Mouse (Mus musculus): ENCODE data around the gene Zfp146. TPM values are rescaled to one million over a fixed set of nuclear protein-coding genes. Genes with fewer than 3 reads are reported as not detected.
"Not testable (repeated sequence)": the region's sequence is repeated elsewhere in the genome, so short reads cannot be mapped to it uniquely, and the experiment has no call there.

Zfp146 gene
- polyA plus RNA-seq, 1 experiment from 2014 or later: 8.0 TPM

GRCm38 (mm10) chr7:30121308-30122187 lies 48.0 kb downstream of the Zfp146 start, which contains the start of gene Zfp382:
TSS of gene Zfp382 (plus strand) at chr7:30121942.
- no peaks in the 10 kb centered on the region for H3K9me3 ChIP-seq (ENCODE audit: control insufficient read depth, low read length)
- peak within 1 kb of the TSS; percentile 84 for H3K9ac ChIP-seq (ENCODE audit: low read depth, low read length)
- peak within 1 kb of the TSS; percentile 89 for H3K4me2 ChIP-seq (ENCODE audit: low read length)
- peaks cover 8% of the 10 kb centered on the region for H3K4me1 ChIP-seq (ENCODE audit: control insufficient read depth, insufficient read depth, low read depth, low read length)
- H3K36me3 ChIP-seq (ENCODE audit: control insufficient read depth, insufficient read depth, low read length): peaks cover 2% of the 10 kb centered on the region; the same call in 1 of the 2 replicates
- peak within 1 kb of the TSS; percentile 66 for H3K4me3 ChIP-seq (ENCODE audit: low read length)
- under 1% methylated on average over 61 of the region's 61 CpGs for WGBS
- no peaks in the 10 kb centered on the region for H3K27me3 ChIP-seq (replicated peaks; ENCODE audit: control insufficient read depth, insufficient read depth, low read length)
- peak; percentile 98 for ATAC-seq
- H3K27ac ChIP-seq (ENCODE audit: low read depth, low read length): peak within 1 kb of the TSS; percentile 87

GRCm38 (mm10) chr7:30117935-30118334 lies 51.6 kb downstream of the Zfp146 start:
- not testable (repeated sequence) for H3K27me3 ChIP-seq (replicated peaks; ENCODE audit: control insufficient read depth, insufficient read depth, low read length); ATAC-seq; H3K36me3 ChIP-seq (ENCODE audit: control insufficient read depth, insufficient read depth, low read length); H3K4me2 ChIP-seq (ENCODE audit: low read length); H3K4me1 ChIP-seq (ENCODE audit: control insufficient read depth, insufficient read depth, low read depth, low read length); H3K4me3 ChIP-seq (ENCODE audit: low read length); H3K9me3 ChIP-seq (ENCODE audit: control insufficient read depth, low read length); H3K27ac ChIP-seq (ENCODE audit: low read depth, low read length); H3K9ac ChIP-seq (ENCODE audit: low read depth, low read length)
- 95% methylated on average over 12 of the region's 12 CpGs for WGBS

GRCm38 (mm10) chr7:30116076-30116475 lies 53.5 kb downstream of the Zfp146 start:
- Histone ChIP-seq H3K9me3 (ENCODE audit: control insufficient read depth, low read length) (peaks cover 6% of the 10 kb centered on the region; the same call in 1 of the 2 replicates), H3K27ac (ENCODE audit: low read depth, low read length) (no peak overlapping the region), H3K4me2 (ENCODE audit: low read length) (no peak overlapping the region), H3K9ac (ENCODE audit: low read depth, low read length) (no peak overlapping the region), H3K4me3 (ENCODE audit: low read length) (no peak overlapping the region), H3K27me3 (replicated peaks; ENCODE audit: control insufficient read depth, insufficient read depth, low read length) (no peaks in the 10 kb centered on the region), H3K4me1 (ENCODE audit: control insufficient read depth, insufficient read depth, low read depth, low read length) (no peaks in the 10 kb centered on the region), H3K36me3 (ENCODE audit: control insufficient read depth, insufficient read depth, low read length) (no peaks in the 10 kb centered on the region)
- 98% methylated on average over 5 of the region's 5 CpGs for WGBS
- no peak for ATAC-seq

Other genes with a start within 250 kb of the Zfp146 start
- gene Zfp74, start 215.7 kb downstream of the Zfp146 start, polyA plus RNA-seq (2015; fragmentation: Nextera tagmentation; extraction: Ambion mirVana): 20.7 and 23.3 TPM in 2 replicates
- gene Zfp568, start 185.8 kb downstream of the Zfp146 start, polyA plus RNA-seq (2015; fragmentation: Nextera tagmentation; extraction: Ambion mirVana): 3.5 and 4.0 TPM in 2 replicates
- 10.7 and 11.9 TPM in 2 replicates for gene Zfp14, start 118.4 kb downstream of the Zfp146 start, polyA plus RNA-seq (2015; fragmentation: Nextera tagmentation; extraction: Ambion mirVana)
- gene Zfp82, start 96.8 kb downstream of the Zfp146 start, polyA plus RNA-seq (2015; fragmentation: Nextera tagmentation; extraction: Ambion mirVana): 11.6 and 13.8 TPM in 2 replicates
- 0.80 and 1.5 TPM in 2 replicates for gene Gm26920, start 79.3 kb downstream of the Zfp146 start, polyA plus RNA-seq (2015; fragmentation: Nextera tagmentation; extraction: Ambion mirVana)
- gene Zfp566, start 79.2 kb downstream of the Zfp146 start, polyA plus RNA-seq (2015; fragmentation: Nextera tagmentation; extraction: Ambion mirVana): 14.4 and 14.9 TPM in 2 replicates
- 69.0 and 75.5 TPM in 2 replicates for gene Zfp260, start 75.0 kb downstream of the Zfp146 start, polyA plus RNA-seq (2015; fragmentation: Nextera tagmentation; extraction: Ambion mirVana)
- 23.7 and 26.9 TPM in 2 replicates for gene Zfp382, start 47.8 kb downstream of the Zfp146 start, polyA plus RNA-seq (2015; fragmentation: Nextera tagmentation; extraction: Ambion mirVana)
- 5.6 and 6.8 TPM in 2 replicates for gene Cox7a1, start 14.4 kb upstream of the Zfp146 start, polyA plus RNA-seq (2015; fragmentation: Nextera tagmentation; extraction: Ambion mirVana)
- 86.0 and 94.7 TPM in 2 replicates for gene Capns1, start 29.1 kb upstream of the Zfp146 start, polyA plus RNA-seq (2015; fragmentation: Nextera tagmentation; extraction: Ambion mirVana)
- gene Polr2i, start 62.2 kb upstream of the Zfp146 start, polyA plus RNA-seq (2015; fragmentation: Nextera tagmentation; extraction: Ambion mirVana): 168 and 175 TPM in 2 replicates
- 465 and 500 TPM in 2 replicates for gene Tbcb, start 62.5 kb upstream of the Zfp146 start, polyA plus RNA-seq (2015; fragmentation: Nextera tagmentation; extraction: Ambion mirVana)
- not detected in 2 replicates for gene Ovol3, start 66.0 kb upstream of the Zfp146 start, polyA plus RNA-seq (2015; fragmentation: Nextera tagmentation; extraction: Ambion mirVana)
- 0.66 and 0.86 TPM in 2 replicates for gene Thap8, start 110.3 kb upstream of the Zfp146 start, polyA plus RNA-seq (2015; fragmentation: Nextera tagmentation; extraction: Ambion mirVana)
- gene Wdr62, start 110.7 kb upstream of the Zfp146 start, polyA plus RNA-seq (2015; fragmentation: Nextera tagmentation; extraction: Ambion mirVana): 3.9 and 5.6 TPM in 2 replicates
- gene Clip3, start 122.0 kb upstream of the Zfp146 start, polyA plus RNA-seq (2015; fragmentation: Nextera tagmentation; extraction: Ambion mirVana): 96.5 and 138 TPM in 2 replicates
- gene Alkbh6, start 139.0 kb upstream of the Zfp146 start, polyA plus RNA-seq (2015; fragmentation: Nextera tagmentation; extraction: Ambion mirVana): 124 and 131 TPM in 2 replicates
- gene Syne4, start 145.1 kb upstream of the Zfp146 start, polyA plus RNA-seq (2015; fragmentation: Nextera tagmentation; extraction: Ambion mirVana): 14.6 and 14.8 TPM in 2 replicates
- gene E130208F15Rik, start 152.0 kb upstream of the Zfp146 start, polyA plus RNA-seq (2015; fragmentation: Nextera tagmentation; extraction: Ambion mirVana): 0.21 and 0.54 TPM in 2 replicates
- gene Sdhaf1, start 154.1 kb upstream of the Zfp146 start, polyA plus RNA-seq (2015; fragmentation: Nextera tagmentation; extraction: Ambion mirVana): 16.8 and 17.0 TPM in 2 replicates
- gene Lrfn3, start 193.0 kb upstream of the Zfp146 start, polyA plus RNA-seq (2015; fragmentation: Nextera tagmentation; extraction: Ambion mirVana): 15.8 and 16.8 TPM in 2 replicates
- gene Tyrobp, start 244.0 kb upstream of the Zfp146 start, polyA plus RNA-seq (2015; fragmentation: Nextera tagmentation; extraction: Ambion mirVana): 29.7 and 31.5 TPM in 2 replicates